Mouse (Mus musculus): ENCODE results near the gene Ythdf2.

- TF ChIP-seq POLR2A (IDR thresholded peaks at IDR 0.05; ENCODE audit: insufficient read depth, low read depth, low read length) (no peak), CTCF (IDR thresholded peaks at IDR 0.05; ENCODE audit: insufficient read depth, low read depth, low read length) (no peak)
These were observed 55.0 kb downstream of the Ythdf2 start for GRCm38 (mm10) chr4:132156941-132157622.
